Mouse (Mus musculus): ENCODE results near the gene Zfp513. TPM values are rescaled to one million over a fixed set of nuclear protein-coding genes. Genes with fewer than 3 reads are reported as not detected.

Zfp513 gene
- polyA plus RNA-seq, 1 experiment: 44.5 TPM

- H3K4me1 ChIP-seq (ENCODE audit: control insufficient read depth, insufficient read depth, low read length): no peaks in the 10 kb centered on the region
- no peak overlapping the region for H3K27ac ChIP-seq (ENCODE audit: insufficient read depth, low read length)
- no peak for DNase-seq
- WGBS: 68% methylated on average over 5 of the region's 5 CpGs
- TF ChIP-seq CTCF (IDR thresholded peaks at IDR 0.05; ENCODE audit: borderline replicate concordance, insufficient read depth, low read depth, low read length) (no peak), POLR2A (IDR thresholded peaks at IDR 0.05; ENCODE audit: borderline replicate concordance, insufficient read depth, low read length) (no peak)
- no peaks in the 10 kb centered on the region for H3K27me3 ChIP-seq (ENCODE audit: control insufficient read depth, insufficient read depth, low read length)
- no peak overlapping the region for H3K4me3 ChIP-seq (replicated peaks; ENCODE audit: insufficient read depth, low read depth, low read length)
Observed at GRCm38 (mm10) chr5:31198616-31199320, 3.3 kb downstream of the Zfp513 start.

GRCm38 (mm10) chr5:31198170-31198569, 3.9 kb downstream of the Zfp513 start:
- H3K4me3 ChIP-seq (replicated peaks; ENCODE audit: insufficient read depth, low read depth, low read length): no peak overlapping the region
- H3K27me3 ChIP-seq (ENCODE audit: control insufficient read depth, insufficient read depth, low read length): no peaks in the 10 kb centered on the region
- H3K27ac ChIP-seq (ENCODE audit: insufficient read depth, low read length): no peak overlapping the region
- 57% methylated on average over 9 of the region's 9 CpGs for WGBS
- TF ChIP-seq POLR2A (IDR thresholded peaks at IDR 0.05; ENCODE audit: borderline replicate concordance, insufficient read depth, low read length): no peak
- TF ChIP-seq CTCF (IDR thresholded peaks at IDR 0.05; ENCODE audit: borderline replicate concordance, insufficient read depth, low read depth, low read length): no peak
- H3K4me1 ChIP-seq (ENCODE audit: control insufficient read depth, insufficient read depth, low read length): no peaks in the 10 kb centered on the region
- no peak for DNase-seq

GRCm38 (mm10) chr5:31197072-31197471, 5.0 kb downstream of the Zfp513 start:
- Histone ChIP-seq H3K4me1 (ENCODE audit: control insufficient read depth, insufficient read depth, low read length) (no peaks in the 10 kb centered on the region), H3K27ac (ENCODE audit: insufficient read depth, low read length) (no peak overlapping the region), H3K4me3 (replicated peaks; ENCODE audit: insufficient read depth, low read depth, low read length) (no peak overlapping the region), H3K27me3 (ENCODE audit: control insufficient read depth, insufficient read depth, low read length) (no peaks in the 10 kb centered on the region)
- WGBS: 90% methylated on average over 12 of the region's 12 CpGs
- DNase-seq: no peak
- TF ChIP-seq CTCF (IDR thresholded peaks at IDR 0.05; ENCODE audit: borderline replicate concordance, insufficient read depth, low read depth, low read length) (no peak), POLR2A (IDR thresholded peaks at IDR 0.05; ENCODE audit: borderline replicate concordance, insufficient read depth, low read length) (no peak)

- DNase-seq: no peak
- 82% methylated on average over 10 of the region's 10 CpGs for WGBS
- TF ChIP-seq CTCF (IDR thresholded peaks at IDR 0.05; ENCODE audit: borderline replicate concordance, insufficient read depth, low read depth, low read length): no peak
- no peak for TF ChIP-seq POLR2A (IDR thresholded peaks at IDR 0.05; ENCODE audit: borderline replicate concordance, insufficient read depth, low read length)
- Histone ChIP-seq H3K27me3 (ENCODE audit: control insufficient read depth, insufficient read depth, low read length) (no peaks in the 10 kb centered on the region), H3K4me3 (replicated peaks; ENCODE audit: insufficient read depth, low read depth, low read length) (no peak overlapping the region), H3K27ac (ENCODE audit: insufficient read depth, low read length) (no peak overlapping the region), H3K4me1 (ENCODE audit: control insufficient read depth, insufficient read depth, low read length) (peaks cover 3% of the 10 kb centered on the region; the same call in 1 of the 2 replicates)
Observed at GRCm38 (mm10) chr5:31196207-31196606, 5.9 kb downstream of the Zfp513 start.

GRCm38 (mm10) chr5:31195671-31196070, 6.4 kb downstream of the Zfp513 start:
- TF ChIP-seq CTCF (IDR thresholded peaks at IDR 0.05; ENCODE audit: borderline replicate concordance, insufficient read depth, low read depth, low read length) (no peak), POLR2A (IDR thresholded peaks at IDR 0.05; ENCODE audit: borderline replicate concordance, insufficient read depth, low read length) (no peak)
- DNase-seq: no peak
- Histone ChIP-seq H3K27ac (ENCODE audit: insufficient read depth, low read length) (no peak overlapping the region), H3K27me3 (ENCODE audit: control insufficient read depth, insufficient read depth, low read length) (no peaks in the 10 kb centered on the region), H3K4me1 (ENCODE audit: control insufficient read depth, insufficient read depth, low read length) (peaks cover 4% of the 10 kb centered on the region; the same call in 1 of the 2 replicates), H3K4me3 (replicated peaks; ENCODE audit: insufficient read depth, low read depth, low read length) (no peak overlapping the region)
- WGBS: 89% methylated on average over 4 of the region's 4 CpGs

GRCm38 (mm10) chr5:31194486-31195485, 7.3 kb downstream of the Zfp513 start:
- H3K4me3 ChIP-seq (replicated peaks; ENCODE audit: insufficient read depth, low read depth, low read length): no peak overlapping the region
- H3K27ac ChIP-seq (ENCODE audit: insufficient read depth, low read length): no peak overlapping the region
- peaks cover 4% of the 10 kb centered on the region; the same call in 1 of the 2 replicates for H3K4me1 ChIP-seq (ENCODE audit: control insufficient read depth, insufficient read depth, low read length)
- WGBS: 89% methylated on average over 16 of the region's 16 CpGs
- no peak for TF ChIP-seq CTCF (IDR thresholded peaks at IDR 0.05; ENCODE audit: borderline replicate concordance, insufficient read depth, low read depth, low read length)
- TF ChIP-seq POLR2A (IDR thresholded peaks at IDR 0.05; ENCODE audit: borderline replicate concordance, insufficient read depth, low read length): no peak
- no peaks in the 10 kb centered on the region for H3K27me3 ChIP-seq (ENCODE audit: control insufficient read depth, insufficient read depth, low read length)
- no peak for DNase-seq

GRCm38 (mm10) chr5:31193631-31194281, 8.3 kb downstream of the Zfp513 start:
- H3K4me1 ChIP-seq (ENCODE audit: control insufficient read depth, insufficient read depth, low read length): peaks cover 4% of the 10 kb centered on the region; the same call in 1 of the 2 replicates
- WGBS: 11% methylated on average over 25 of the region's 25 CpGs
- peak overlapping the region; percentile 60 for H3K27ac ChIP-seq (ENCODE audit: insufficient read depth, low read length)
- H3K27me3 ChIP-seq (ENCODE audit: control insufficient read depth, insufficient read depth, low read length): no peaks in the 10 kb centered on the region
- no peak for DNase-seq
- peak overlapping the region; percentile 90 for H3K4me3 ChIP-seq (replicated peaks; ENCODE audit: insufficient read depth, low read depth, low read length)
- no peak for TF ChIP-seq POLR2A (IDR thresholded peaks at IDR 0.05; ENCODE audit: borderline replicate concordance, insufficient read depth, low read length)
- no peak for TF ChIP-seq CTCF (IDR thresholded peaks at IDR 0.05; ENCODE audit: borderline replicate concordance, insufficient read depth, low read depth, low read length)

Data from cerebellum, adult 2 months (tissue).